Mouse (Mus musculus): ENCODE measurements around the gene Ndufv3.
A peak's percentile ranks its signal among the peaks of the same experiment; 100 is the strongest.

Ndufv3 gene

DNA sequence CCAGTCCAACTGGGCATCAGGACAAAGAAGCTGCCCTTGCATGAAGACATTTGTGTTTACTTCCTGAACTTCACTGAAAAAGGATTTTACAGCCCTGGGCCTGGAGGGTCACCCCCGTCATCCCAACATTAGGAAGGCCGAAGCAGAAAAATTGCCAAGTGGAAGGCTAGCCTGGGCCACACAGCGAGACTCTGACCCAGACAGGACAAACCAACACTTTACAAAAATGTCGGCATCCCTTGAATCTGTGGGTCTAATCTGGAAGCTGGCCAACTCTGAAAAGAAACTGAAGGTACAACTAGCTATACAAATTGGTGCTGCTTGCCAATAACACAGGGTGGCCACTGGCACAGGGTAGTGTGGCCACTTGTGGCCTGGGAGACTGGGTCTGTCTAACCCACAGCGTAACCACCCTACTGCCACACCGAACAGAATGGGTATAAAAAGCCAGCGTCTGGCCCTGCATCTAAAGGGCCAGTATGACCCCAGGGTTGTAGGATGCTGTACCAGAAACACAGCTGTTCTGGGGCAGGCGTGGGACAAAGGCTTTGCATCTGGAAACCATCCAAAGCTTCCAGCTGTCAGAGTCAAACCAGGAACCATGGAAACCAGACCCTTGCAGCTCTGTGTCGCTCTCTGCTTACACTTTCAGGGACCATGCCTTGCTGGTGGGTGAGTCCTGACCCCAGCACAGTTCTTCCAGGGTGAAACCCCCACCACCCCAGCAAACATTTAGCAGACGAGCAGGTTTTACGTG is 37.4 kb downstream of the Ndufv3 start:
- no peak for DNase-seq (ENCODE audit: low spot score)

DNA sequence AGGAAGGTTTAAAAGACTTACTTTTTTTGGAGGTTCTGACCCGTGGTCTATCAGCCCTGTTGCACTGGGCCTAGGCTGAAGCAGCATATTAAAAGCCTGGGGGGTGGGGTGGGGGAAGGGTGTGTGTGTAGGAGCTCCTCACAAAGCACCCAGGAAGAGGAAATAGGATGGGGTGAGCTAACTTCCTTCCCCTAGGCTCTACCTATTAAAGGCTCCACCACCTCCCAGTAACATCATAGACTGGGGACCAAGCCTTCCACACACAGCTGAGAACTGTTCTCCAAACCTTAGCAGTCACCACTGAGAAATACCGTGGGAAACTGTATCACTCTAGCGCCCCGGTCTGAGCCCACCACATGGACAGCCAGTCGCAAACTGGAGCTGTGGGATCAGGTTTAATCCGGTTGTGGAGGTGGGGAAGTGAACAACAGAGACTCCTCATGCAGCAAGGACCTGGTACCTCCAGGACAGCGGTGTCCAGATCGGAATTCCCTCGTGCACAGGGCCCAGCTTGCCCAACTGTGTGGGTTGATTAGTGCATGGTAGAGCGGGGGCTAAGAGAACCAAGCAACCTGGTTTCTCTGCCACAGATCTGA is 38.1 kb downstream of the Ndufv3 start:
- DNase-seq (ENCODE audit: low spot score) = no peak

DNA sequence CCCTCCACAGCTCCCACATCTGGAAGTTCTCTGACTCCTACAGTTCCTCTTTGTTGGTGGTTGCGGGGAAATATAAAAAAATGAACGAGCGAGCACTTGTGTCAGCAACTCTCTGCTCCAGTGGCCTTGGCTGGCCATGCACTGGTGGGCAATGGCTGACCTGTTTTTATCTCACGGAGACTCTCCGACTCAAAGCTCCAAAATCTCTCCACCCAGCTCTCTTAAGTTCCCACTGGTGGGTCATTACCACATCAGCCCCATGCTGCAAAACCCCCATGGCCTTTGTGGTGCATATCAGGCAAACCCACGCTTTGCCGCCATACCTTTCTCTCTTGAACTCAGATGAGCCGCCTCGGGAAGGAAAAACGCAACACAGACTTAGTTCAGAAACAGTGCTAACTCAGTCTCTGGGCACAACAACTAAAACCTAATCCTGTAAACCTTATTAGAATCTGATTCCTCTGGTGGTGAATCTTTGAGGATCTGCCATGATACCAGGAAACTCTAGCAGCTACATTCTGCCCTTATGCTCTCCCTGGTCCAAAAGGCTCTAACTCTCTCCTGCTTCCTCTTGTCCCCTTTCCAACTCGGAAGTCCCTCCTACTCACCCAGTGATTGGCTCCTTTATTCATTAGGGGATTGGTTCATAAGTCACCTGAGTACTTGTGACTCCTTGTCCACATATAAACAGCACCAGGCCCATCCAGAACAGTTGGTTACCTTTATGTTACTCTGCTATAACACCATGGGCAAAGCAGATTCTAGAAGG is 39.3 kb downstream of the Ndufv3 start:
- no peak for DNase-seq (ENCODE audit: low spot score)

DNA sequence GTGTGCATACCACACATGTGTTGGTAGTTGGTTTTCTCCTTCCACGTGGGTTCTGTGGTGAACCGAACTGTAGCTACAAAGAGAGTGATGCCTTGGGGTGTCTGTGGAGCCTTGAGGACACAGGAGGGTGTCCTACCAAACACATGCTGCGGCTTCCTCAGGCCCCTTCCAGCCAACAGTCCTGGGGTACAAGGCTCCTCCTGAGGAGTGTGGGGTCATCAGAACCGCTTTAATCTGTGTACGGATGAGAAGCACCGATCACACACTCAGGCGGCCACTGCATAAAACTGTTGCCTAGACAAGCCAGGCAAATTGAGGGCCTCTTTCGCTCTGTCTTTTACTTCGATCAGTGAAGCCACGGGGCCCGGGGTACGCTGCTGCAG is 43.7 kb downstream of the Ndufv3 start:
- DNase-seq (ENCODE audit: low spot score) = peak; percentile 15

DNA sequence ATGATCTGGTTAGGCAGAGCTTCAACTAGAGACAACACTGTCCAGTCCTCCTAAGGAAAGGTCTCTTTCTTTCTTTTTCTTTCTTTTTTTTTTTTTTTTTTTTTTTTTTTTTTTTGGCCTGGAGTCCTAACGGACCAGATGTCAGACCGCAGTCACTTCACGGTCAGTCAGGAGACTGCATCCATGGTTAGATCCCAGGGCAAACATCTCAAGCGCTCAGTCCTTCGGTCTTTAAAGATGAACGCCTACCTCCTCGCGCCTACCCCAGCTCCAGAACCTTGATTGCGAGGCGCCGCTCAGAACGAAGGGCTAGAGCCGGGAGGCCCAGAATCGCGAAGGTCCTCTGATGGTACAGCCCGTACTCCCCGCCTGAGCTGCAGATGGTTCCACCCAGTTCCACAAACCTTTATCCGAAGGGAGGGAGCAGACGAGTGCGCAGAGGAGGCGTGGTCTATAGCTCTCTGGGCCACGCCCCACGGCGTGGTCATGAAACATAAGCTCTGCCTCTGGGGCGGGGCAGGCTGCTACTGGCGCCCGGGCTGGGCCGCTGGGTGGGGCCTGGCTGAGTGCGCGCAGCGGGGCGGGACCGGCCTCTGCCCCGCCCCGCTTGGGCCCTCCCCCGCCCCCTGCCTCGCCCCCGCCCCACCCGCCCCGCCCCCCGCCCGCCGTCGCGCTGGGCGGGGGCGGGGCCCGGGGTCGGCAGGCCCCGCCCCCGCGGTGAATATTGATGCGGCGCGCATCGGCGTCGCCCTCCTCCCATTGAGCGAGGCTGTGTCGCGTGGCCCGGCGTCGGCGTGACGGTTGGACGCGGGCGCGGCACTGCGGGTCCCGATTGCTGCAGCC is 44.3 kb downstream of the Ndufv3 start, which contains the start of gene Pknox1:
Gene Pknox1, plus strand, starts transcription at position 720 of the 843 bp plus-strand sequence.
- DNase-seq (ENCODE audit: low spot score) = peak; percentile 92

DNA sequence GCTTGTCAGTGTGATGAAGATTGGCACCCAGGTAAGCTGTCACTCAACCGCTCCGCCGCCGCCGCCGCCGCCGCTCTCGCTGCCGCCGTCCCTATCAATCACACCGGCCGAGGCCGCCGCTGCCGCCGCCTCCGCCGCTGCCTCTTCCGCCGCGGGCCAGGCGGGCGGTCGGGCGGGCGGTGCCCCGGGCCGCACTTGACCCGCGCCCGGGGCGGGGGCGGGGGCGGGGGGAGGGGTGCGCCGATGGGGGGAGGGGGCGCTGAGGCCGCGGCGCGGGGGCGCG is 44.9 kb downstream of the Ndufv3 start:
- DNase-seq (ENCODE audit: low spot score) = peak; percentile 87

DNA sequence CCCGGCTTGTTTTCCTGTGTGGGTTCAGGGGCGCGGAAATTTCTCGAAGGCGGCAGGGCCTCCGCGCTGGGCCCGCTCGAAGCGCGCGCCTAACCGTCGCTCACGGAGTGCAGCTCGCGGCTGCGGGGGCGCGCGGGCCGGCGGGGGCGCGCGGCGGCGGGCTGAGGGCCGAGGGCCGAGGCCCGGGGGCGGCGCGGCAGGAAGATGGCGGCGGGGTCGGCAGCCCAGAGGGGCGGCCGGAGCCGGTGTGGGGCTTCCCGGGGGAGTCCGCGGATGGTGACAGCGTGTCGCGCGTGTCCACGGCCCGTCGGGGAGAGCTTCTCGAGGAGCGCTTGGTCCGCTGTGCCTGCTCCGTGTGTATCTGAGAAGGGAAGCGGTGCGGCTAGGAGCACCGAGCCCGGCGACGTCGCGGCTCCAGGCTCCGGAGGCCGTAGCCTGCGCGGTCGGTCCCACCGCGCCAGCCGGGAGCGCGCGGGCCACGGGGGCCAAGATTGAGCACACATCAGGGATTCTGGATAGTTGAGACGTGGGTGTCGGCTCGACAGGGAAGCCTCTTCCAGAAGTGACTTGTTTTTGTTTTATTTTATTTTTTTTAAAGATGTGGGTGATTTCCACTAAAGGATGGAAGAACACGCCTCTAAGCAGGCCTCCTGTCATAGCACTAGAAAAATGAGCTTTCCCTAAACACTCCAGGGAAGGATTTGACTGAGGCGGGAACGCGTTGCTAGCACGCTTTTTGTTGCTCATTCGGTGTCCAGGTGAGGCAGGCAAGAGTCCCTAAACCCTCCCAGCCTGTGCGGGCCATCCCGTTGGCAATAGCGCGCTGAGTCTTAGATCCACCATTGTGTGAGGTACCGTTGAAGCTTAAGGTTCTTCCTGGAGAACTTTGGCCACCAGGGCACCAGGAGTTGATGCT is 45.5 kb downstream of the Ndufv3 start:
- DNase-seq (ENCODE audit: low spot score) = peak; percentile 56

DNA sequence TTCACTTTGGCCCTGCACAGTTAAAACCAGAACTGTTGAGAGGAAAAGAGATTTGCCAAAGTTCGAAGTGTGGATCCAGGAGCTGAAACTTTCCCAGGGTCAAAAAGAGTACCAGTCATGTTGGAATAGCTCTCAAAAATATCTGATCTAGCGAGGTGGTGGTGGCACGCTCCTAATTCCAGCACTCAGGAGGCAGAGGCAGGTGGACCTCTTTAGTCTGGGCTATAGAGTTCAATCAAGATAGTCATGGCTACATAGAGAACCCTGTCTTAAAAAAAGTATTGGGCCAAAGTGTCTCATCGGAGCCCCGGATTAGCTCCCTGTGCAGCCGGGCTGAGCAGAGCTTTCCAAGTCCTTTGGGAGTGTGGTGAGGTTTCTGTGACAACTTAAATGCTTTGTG is 46.4 kb downstream of the Ndufv3 start:
- DNase-seq (ENCODE audit: low spot score) = no peak

DNA sequence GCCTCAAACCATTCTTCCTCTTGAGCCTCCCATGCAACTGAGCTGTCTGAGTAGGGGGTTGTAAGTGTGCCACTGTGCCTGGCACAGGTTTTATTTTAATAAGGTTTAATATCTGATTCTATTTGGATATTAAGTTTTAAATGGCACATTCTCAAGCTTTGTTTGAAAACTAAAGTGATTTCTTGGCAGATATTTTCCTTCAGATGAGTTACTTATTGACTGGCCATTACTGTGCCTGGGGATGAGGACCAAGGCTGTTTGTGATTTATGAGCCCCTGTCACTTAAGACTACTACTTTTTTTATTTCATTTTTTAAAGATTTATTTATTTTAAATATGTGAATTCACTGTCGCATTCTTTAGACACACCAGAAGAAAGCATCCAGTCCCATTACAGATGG is 49.8 kb downstream of the Ndufv3 start:
- no peak for DNase-seq (ENCODE audit: low spot score)

DNA sequence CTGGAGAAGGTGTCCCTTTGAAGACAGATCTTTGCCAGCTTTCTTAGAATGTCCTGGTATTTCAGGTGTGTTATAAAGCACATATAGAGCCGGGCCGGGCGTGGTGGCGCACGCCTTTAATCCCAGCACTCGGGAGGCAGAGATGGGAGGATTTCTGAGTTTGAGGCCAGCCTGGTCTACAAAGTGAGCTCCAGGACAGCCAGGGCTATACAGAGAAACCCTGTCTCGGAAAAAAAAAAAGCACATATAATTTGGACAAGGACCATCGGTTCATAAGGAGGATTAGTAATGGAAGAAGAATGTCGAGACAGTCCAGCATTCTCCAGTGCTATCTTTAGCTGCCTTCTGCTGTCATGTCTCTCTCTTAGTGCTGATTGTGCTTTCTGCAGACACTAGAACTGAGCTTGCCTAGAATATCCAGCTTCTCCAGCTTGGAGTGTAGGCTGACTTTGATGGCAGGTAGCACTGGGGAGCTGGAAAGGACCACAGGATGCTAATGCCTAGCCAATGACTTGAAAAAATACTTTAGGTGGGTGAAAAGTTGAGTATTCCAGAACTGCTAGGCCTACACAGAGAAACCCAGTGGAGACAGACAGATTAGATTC is 50.5 kb downstream of the Ndufv3 start:
- DNase-seq (ENCODE audit: low spot score) = peak; percentile 32

DNA sequence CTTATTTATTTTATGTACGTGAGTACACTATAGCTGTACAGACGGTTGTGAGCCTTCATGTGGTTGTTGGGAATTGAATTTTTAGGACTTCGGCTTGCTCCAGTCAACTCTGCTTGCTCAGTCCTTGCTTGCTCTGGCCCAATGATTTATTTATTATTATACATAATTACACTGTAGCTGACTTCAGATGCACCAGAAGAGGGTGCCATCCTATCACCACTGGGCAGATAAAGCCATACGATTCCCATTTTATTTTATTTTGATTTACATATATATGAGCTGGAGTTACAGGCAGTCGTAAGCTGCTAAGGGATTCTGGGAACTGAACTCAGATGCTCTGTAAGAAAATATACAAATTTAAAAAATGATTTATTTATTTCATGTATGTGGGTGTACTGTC is 51.8 kb downstream of the Ndufv3 start:
- DNase-seq (ENCODE audit: low spot score) = no peak

DNA sequence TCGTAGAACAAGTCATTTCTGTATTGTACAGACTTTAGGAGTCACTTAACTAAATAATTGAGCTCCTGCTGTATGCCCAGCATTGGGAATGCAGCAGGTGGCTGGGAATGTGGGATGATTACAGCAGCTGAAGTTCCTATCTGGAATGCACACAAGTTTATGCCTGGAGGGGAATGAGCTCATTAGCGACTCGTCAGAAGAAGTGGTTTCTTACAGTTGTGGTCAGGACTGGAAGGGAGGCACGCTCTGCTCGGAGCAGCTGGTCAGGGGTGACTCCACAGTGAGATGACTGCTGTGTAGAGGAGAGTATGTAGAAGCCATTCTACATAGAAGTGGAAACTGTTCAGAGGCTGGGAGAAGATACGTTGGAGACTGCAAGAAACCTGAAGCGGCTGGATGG is 54.7 kb downstream of the Ndufv3 start:
- no peak for DNase-seq (ENCODE audit: low spot score)

DNA sequence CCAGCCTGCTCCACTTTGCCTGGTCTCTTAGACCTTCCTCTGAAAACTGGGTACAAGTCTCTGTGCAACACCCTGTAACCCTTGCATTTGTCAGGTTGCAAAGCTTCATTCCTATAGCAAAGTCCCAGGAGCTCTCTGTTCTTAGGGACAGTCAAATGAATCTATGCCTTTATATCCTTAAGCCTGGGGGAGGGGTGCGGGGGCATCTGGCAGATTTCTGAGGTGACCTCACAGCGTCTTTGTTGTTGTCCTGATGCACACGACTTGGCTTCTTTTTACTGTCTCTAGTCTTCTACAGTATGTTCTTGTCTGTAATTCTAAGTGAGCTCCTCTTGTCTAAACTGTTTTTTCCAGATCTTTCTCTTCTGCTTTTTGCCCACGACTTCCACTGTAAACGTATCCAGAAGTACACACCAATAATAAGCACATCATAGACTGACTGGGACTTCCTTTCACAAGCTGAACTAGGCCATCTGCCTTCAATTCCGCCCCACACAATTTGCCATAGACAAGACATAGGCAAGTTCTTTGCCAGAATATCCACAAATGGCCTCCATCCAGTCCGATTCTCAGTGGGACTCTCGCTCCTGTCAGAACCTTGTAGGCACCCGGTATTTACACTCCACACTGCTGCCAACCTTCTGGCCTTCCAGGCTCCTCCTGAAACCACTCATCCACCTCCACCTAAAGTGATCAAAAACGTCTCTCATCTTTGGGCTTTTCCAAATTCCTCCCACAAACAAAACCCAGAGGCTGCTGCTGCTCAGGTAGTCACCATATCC is 56.7 kb downstream of the Ndufv3 start:
- DNase-seq (ENCODE audit: low spot score) = no peak

DNA sequence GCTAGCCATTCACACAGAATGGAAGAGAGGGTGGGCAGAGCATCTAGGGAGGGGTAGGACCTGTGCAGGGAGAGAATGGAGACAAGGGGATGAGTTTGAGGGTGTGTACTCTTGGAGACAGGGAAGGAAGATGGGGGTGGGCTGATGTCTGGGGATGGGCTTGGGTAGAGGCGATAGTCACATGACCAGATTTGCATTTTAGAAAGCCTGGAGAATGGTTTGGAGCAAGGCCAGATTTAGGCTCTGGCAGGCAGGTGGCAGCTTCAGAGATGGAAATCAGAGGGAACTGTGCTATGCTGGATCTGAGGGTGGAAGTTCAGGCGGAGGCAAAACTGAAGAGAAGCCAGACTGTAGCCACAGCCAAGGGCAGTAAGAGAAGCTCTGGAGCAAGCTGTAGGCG is 60.4 kb downstream of the Ndufv3 start:
- no peak for DNase-seq (ENCODE audit: low spot score)

All from urinary bladder, postnatal 25 days (tissue).